Mouse (Mus musculus) spleen, adult 2 months (tissue): Measurements from ENCODE around the gene Rbm45. TPM values are rescaled to one million over a fixed set of nuclear protein-coding genes. Genes with fewer than 3 reads are reported as not detected.

ENCODE experiments used
- DNase-seq, 2 experiments: peaks; one replicate each; pipeline versions ENCODE4 v3.0.0 to v3.0.0-alpha.2; 2012 to 2021; ENCODE audit warnings: low spot score in 2 of 2, low read depth in 1 of 2
- H3K27ac ChIP-seq: fragments of 200-500 bp; 2 replicates; pipeline ENCODE4 v1.5.1; 2012; ENCODE audit warnings: low read length, inconsistent platforms; ENCODE audit not compliant: insufficient read depth
- H3K27me3 ChIP-seq: fragments of 200-500 bp; 2 replicates; pipeline ENCODE4 v1.6.1; 2012; ENCODE audit warnings: mild to moderate bottlenecking, moderate library complexity, low read length, inconsistent platforms; ENCODE audit not compliant: control insufficient read depth, insufficient read depth
- H3K36me3 ChIP-seq: fragments of 200-500 bp; 2 replicates; pipeline ENCODE4 v1.6.1; 2012; ENCODE audit warnings: mild to moderate bottlenecking, low read length, inconsistent platforms; ENCODE audit not compliant: control insufficient read depth, insufficient read depth
- H3K4me1 ChIP-seq: fragments of 200-500 bp; 2 replicates; pipeline ENCODE4 v1.6.1; 2011; ENCODE audit warnings: inconsistent platforms; ENCODE audit not compliant: control insufficient read depth, insufficient read depth, insufficient read length
- H3K4me3 ChIP-seq: fragments of 200-500 bp; 2 replicates; pipeline ENCODE4 v1.5.1; 2011; ENCODE audit warnings: mild to moderate bottlenecking, inconsistent platforms; ENCODE audit not compliant: insufficient read depth, insufficient read length; ENCODE audit errors: extremely low read depth
- CTCF ChIP-seq: fragments of 200-500 bp; IDR thresholded peaks from 2 replicates; pipeline ENCODE4 v1.5.1; 2011; ENCODE audit warnings: mild to moderate bottlenecking, inconsistent platforms; ENCODE audit not compliant: insufficient read depth, insufficient read length, insufficient replicate concordance; ENCODE audit errors: extremely low read depth
- POLR2A ChIP-seq: fragments of 200-500 bp; IDR thresholded peaks from 2 replicates; pipeline ENCODE4 v1.6.1; 2011; ENCODE audit warnings: low read depth, low read length, inconsistent platforms
- WGBS: fragments of 180-500 bp; shearing (Covaris S2); methylation state at CpG from one replicate; pipeline ENCODE4 v1.1.7; 2018; 5-methylcytosine and 5-hydroxymethylcytosine counted together
- polyA plus RNA-seq: library from polyadenylated mRNA; depleted of rRNA; stranded (reverse); fragments of >200 nt; gene quantifications from 2 replicates; pipeline ENCODE4 v1.2.3, GENCODE M21; 2012; rRNA removed

The Rbm45 gene
- polyA plus RNA-seq, 1 experiment = 8.4 TPM

- Histone ChIP-seq H3K27me3 (no peaks in the 10 kb centered on the region), H3K4me1 (no peaks in the 10 kb centered on the region), H3K4me3 (no peak overlapping the region), H3K27ac (no peak overlapping the region), H3K36me3 (no peaks in the 10 kb centered on the region)
- 90% methylated on average over 3 of the region's 3 CpGs for WGBS
- DNase-seq = no peak
- TF ChIP-seq POLR2A = no peak
- no peak for TF ChIP-seq CTCF
Measured at GRCm38 (mm10) chr2:76430539-76430938, 60.8 kb downstream of the Rbm45 start.

Other genes starting within 250 kb of the Rbm45 start
- 0.09 and 0.26 TPM in 2 replicates for gene Pde11a, start 31.2 kb upstream of the Rbm45 start, polyA plus RNA-seq
- not detected in 2 replicates for gene Cyct, start 9.5 kb upstream of the Rbm45 start, polyA plus RNA-seq
- 0.94 and 1.8 TPM in 2 replicates for gene Osbpl6, start 36.5 kb downstream of the Rbm45 start, polyA plus RNA-seq